Mouse (Mus musculus): ENCODE data around the gene Ydjc. TPM values are rescaled to one million over a fixed set of nuclear protein-coding genes. Genes with fewer than 3 reads are reported as not detected.
A peak's percentile ranks its signal among the peaks of the same experiment; 100 is the strongest.

Gene Ydjc
- total and polyA plus RNA-seq, 3 experiments: 54.3 to 70.9 (median 65.3) TPM

DNA sequence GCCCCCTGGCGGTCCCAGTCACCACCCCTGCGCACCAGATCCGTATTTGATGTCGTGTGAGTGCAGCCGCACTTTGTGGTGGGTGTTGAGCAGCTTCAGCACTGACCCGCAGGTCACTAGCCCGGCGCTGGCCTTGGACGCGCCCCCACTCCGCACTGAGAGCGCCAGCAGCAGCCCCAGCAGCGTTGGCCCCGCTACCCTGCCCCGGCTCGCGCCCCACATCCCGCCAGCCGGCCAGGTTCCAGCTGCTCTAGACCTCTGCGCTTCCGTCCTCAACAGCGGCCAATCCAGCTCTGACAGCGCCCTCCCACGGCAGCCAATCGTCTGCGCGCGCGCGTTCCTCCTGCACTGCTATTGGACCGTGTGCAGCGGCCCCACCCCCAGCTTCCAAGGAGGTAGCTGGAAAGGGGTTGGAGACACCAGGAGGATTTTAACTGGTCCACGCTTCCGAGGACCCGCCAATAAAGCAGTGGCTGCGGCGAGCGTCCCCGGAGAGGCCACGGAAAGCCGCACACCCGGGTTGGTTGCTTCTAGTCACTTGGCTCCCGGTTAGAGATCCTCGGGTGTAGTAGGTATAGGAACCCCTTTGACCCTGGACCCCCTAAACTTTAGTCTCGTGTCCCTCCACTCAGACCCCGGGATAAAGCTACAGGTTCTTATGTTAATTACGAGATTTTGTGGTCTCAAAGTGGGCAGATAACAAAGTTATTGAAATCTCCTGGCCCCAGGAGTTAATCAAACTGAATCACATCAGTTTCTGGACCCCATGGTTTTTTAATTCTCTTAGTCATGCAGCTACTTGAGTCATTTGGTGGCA lies 12.1 kb upstream of the Ydjc start, which contains the start of gene Sdf2l1:
TSS of gene Sdf2l1 (minus strand) at position 295 of the 817 bp plus-strand sequence.
- H3K27ac ChIP-seq (ENCODE audit: insufficient read depth, low read depth): no peak within 1 kb of the TSS
- peak; percentile 100 for DNase-seq (ENCODE audit: extremely low read depth)
- peak within 1 kb of the TSS; percentile 75 to 92 (median 76) for H3K4me3 ChIP-seq (replicated peaks in 1 of 3; ENCODE audit: low read depth in 2 of 3, low read length in 2 of 3, poor library complexity in 1 of 3)
- dilution Hi-C loops (cut with MboI; ENCODE audit: extremely low pct_ligation_motif_present, extremely low pct_unique_long_range_greater_than_20kb, low sequenced_read_pairs) (no loop called here), in situ Hi-C loops (cut with MboI; ENCODE audit: low pct_ligation_motif_present, low pct_unique_long_range_greater_than_20kb, low sequenced_read_pairs) (loop anchor here (5.0 kb wide), 2 partner anchors 70 to 150 kb away; partner anchors contain the start of gene Ube2l3)
- peaks cover 10 to 26% of the 10 kb centered on the region in 2 experiments for H3K4me1 ChIP-seq (ENCODE audit: control insufficient read depth in 1 of 2, insufficient read depth in 2 of 2)
- H3K36me3 ChIP-seq (replicated peaks in 1 of 2; ENCODE audit: control insufficient read depth in 1 of 2, insufficient read depth in 1 of 2, low read length in 1 of 2): peaks cover 0 to 14% of the 10 kb centered on the region in 2 experiments
- H3K79me2 ChIP-seq (replicated peaks; ENCODE audit: control insufficient read depth, extremely low read depth, insufficient read depth, poor library complexity, severe bottlenecking): no peaks in the 10 kb centered on the region; the same call in 1 of the 2 replicates
- H3K27me3 ChIP-seq (replicated peaks): no peaks in the 10 kb centered on the region
- H3K9ac ChIP-seq (ENCODE audit: insufficient read depth, low read depth): peak within 1 kb of the TSS; percentile 61
- no peaks in the 10 kb centered on the region for H3K9me3 ChIP-seq (replicated peaks; ENCODE audit: low read length)
- peak within 1 kb of the TSS; percentile 83 for H3K4me2 ChIP-seq (ENCODE audit: insufficient read depth, low read depth, poor library complexity, severe bottlenecking)
- no peak for TF ChIP-seq ZKSCAN1 (IDR thresholded peaks at IDR 0.05; ENCODE audit: borderline replicate concordance, low read depth, low read length)
- TF ChIP-seq RCOR1 (conservative IDR thresholded peaks at IDR 0.05; ENCODE audit: low read depth, low read length): peak; percentile 71; the same call in 1 of the 2 replicates
- peak; percentile 76; the same call in 1 of the 2 replicates for TF ChIP-seq MXI1 (IDR thresholded peaks at IDR 0.05; ENCODE audit: low read depth, low read length)
- peak; percentile 56; the same call in 1 of the 2 replicates for TF ChIP-seq MAZ (IDR thresholded peaks at IDR 0.05; ENCODE audit: low read depth, low read length)
- TF ChIP-seq TBP (conservative IDR thresholded peaks at IDR 0.05; ENCODE audit: low read depth, low read length): peak; percentile 83; the same call in 1 of the 2 replicates
- no peak; the same call in 1 of the 2 replicates for TF ChIP-seq MEF2A (IDR thresholded peaks at IDR 0.05; ENCODE audit: borderline replicate concordance, low read depth, low read length)
- 0 out of 2 replicates have a peak, but pooled peaks have one; percentile 22 for TF ChIP-seq ZNF384 (IDR thresholded peaks at IDR 0.05; ENCODE audit: low read depth, low read length)
- TF ChIP-seq KAT2A (IDR thresholded peaks at IDR 0.05; ENCODE audit: insufficient replicate concordance, low read length): peak; percentile 73; the same call in 1 of the 2 replicates
- TF ChIP-seq MYC (IDR thresholded peaks at IDR 0.05; ENCODE audit: low read depth, low read length): peak; percentile 31; the same call in 1 of the 2 replicates
- TF ChIP-seq POLR2A (IDR thresholded peaks at IDR 0.05; ENCODE audit: low read depth, low read length): peak; percentile 98
- TF ChIP-seq NRF1 (IDR thresholded peaks at IDR 0.05; ENCODE audit: low read depth, low read length): peak; percentile 71
- TF ChIP-seq RAD21 (IDR thresholded peaks at IDR 0.05; ENCODE audit: low read depth, low read length): no peak
- peak; percentile 97 for TF ChIP-seq CHD2 (IDR thresholded peaks at IDR 0.05; ENCODE audit: low read length)
- TF ChIP-seq USF1 (IDR thresholded peaks at IDR 0.05; ENCODE audit: low read depth, low read length): no peak
- TF ChIP-seq UBTF (IDR thresholded peaks at IDR 0.05; ENCODE audit: low read depth, low read length): peak; percentile 38; the same call in 1 of the 2 replicates
- TF ChIP-seq JUND (conservative IDR thresholded peaks at IDR 0.05; ENCODE audit: low read depth, low read length): no peak
- no peak for TF ChIP-seq GABPA (IDR thresholded peaks at IDR 0.05; ENCODE audit: insufficient replicate concordance, low read depth, low read length)
- TF ChIP-seq EP300 (IDR thresholded peaks at IDR 0.05; ENCODE audit: low read length): no peak
- peak; percentile 96 for TF ChIP-seq ZMIZ1 (IDR thresholded peaks at IDR 0.05; ENCODE audit: low read depth, low read length)
- peak; percentile 99 for TF ChIP-seq SIN3A (IDR thresholded peaks at IDR 0.05; ENCODE audit: low read length)
- no peak for TF ChIP-seq USF2 (conservative IDR thresholded peaks at IDR 0.05; ENCODE audit: low read depth, low read length)
- peak; percentile 80 for TF ChIP-seq POLR2AphosphoS2 (IDR thresholded peaks at IDR 0.05; ENCODE audit: low read depth, low read length)
- peak; percentile 84; the same call in 1 of the 2 replicates for TF ChIP-seq CHD1 (IDR thresholded peaks at IDR 0.05; ENCODE audit: low read depth, low read length)
- TF ChIP-seq ELF1 (IDR thresholded peaks at IDR 0.05; ENCODE audit: low read depth, low read length): peak; percentile 92
- peak; percentile 88 for TF ChIP-seq NELFE (IDR thresholded peaks at IDR 0.05; ENCODE audit: low read depth, low read length)
- peak; percentile 65; the same call in 1 of the 2 replicates for TF ChIP-seq IRF4 (IDR thresholded peaks at IDR 0.05; ENCODE audit: low read depth, low read length)
- 0 out of 2 replicates have a peak, but pooled peaks have one; percentile 23 for TF ChIP-seq ETS1 (conservative IDR thresholded peaks at IDR 0.05; ENCODE audit: low read depth, low read length)
- no peak for TF ChIP-seq PAX5 (IDR thresholded peaks at IDR 0.05; ENCODE audit: low read length)
- 0 out of 2 replicates have a peak, but pooled peaks have one; percentile 5 for TF ChIP-seq SMC3 (IDR thresholded peaks at IDR 0.05; ENCODE audit: low read depth, low read length)
- no peak for TF ChIP-seq ZC3H11A (IDR thresholded peaks at IDR 0.05; ENCODE audit: low read depth, low read length)
- peak; percentile 58 for TF ChIP-seq HCFC1 (IDR thresholded peaks at IDR 0.05; ENCODE audit: low read depth, low read length)
- TF ChIP-seq JUN (IDR thresholded peaks at IDR 0.05; ENCODE audit: insufficient read depth, low read depth, low read length): no peak
- no peak for TF ChIP-seq MAFK (IDR thresholded peaks at IDR 0.05; ENCODE audit: insufficient replicate concordance, low read length)
- peak; percentile 86 for TF ChIP-seq TCF12 (IDR thresholded peaks at IDR 0.05; ENCODE audit: low read depth, low read length)
- peak; percentile 27; the same call in 1 of the 2 replicates for TF ChIP-seq BHLHE40 (IDR thresholded peaks at IDR 0.05; ENCODE audit: low read depth, low read length)
- peak; percentile 85; the same call in 1 of the 2 replicates for TF ChIP-seq E2F4 (IDR thresholded peaks at IDR 0.05; ENCODE audit: insufficient replicate concordance, low read depth, low read length)
- peak; percentile 85 for TF ChIP-seq MAX (IDR thresholded peaks at IDR 0.05; ENCODE audit: low read length)

Measured in CH12.LX (cell line).